Mouse (Mus musculus): ENCODE results near the gene Slc5a10.

- no peak for TF ChIP-seq CTCF (IDR thresholded peaks at IDR 0.05; ENCODE audit: low read depth, low read length)
- no peak for TF ChIP-seq TAL1 (conservative IDR thresholded peaks at IDR 0.05; ENCODE audit: low read depth, low read length)
- no peak for TF ChIP-seq GATA2 (IDR thresholded peaks at IDR 0.05; ENCODE audit: borderline replicate concordance, low read depth, low read length)
- no peak for TF ChIP-seq GATA1 (IDR thresholded peaks at IDR 0.05; ENCODE audit: borderline replicate concordance, low read length)
- TF ChIP-seq POLR2AphosphoS5 (IDR thresholded peaks at IDR 0.05; ENCODE audit: insufficient replicate concordance, low read depth, low read length) = no peak
These were observed 33.6 kb downstream of the Slc5a10 start for GRCm38 (mm10) chr11:61686906-61687453.

Data from G1E (cell line).